Mouse (Mus musculus): ENCODE results near the gene Hdac9. TPM values are rescaled to one million over a fixed set of nuclear protein-coding genes. Genes with fewer than 3 reads are reported as not detected.

Gene Hdac9
- total and polyA plus RNA-seq, 3 experiments: 0.03 to 0.19 TPM; not detected in 1

DNA sequence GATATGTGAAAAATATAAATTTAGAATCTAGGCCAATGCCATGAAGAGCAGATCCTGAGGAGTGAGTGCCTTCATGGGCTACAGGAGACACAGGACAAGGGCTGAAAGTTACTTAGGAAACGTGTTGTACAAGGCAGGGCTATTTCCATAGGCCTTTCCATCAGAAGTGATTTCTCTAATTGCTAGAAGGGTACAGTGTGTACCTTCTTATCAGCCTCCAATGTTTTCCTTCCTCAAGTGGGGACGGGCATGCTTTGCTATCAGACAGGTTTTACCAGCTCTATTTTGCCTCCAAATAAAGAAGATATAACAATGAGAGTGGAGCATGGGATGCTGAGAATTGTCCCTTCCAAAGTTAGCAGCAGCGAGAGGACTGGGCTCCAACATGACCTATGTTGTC, 81.4 kb downstream of the Hdac9 start:
- H3K9me3 ChIP-seq (replicated peaks; ENCODE audit: insufficient read depth, low read length): no peaks in the 10 kb centered on the region
- no peak for TF ChIP-seq MAZ (IDR thresholded peaks at IDR 0.05; ENCODE audit: low read depth, low read length)
- no peak for TF ChIP-seq ZC3H11A (IDR thresholded peaks at IDR 0.05; ENCODE audit: low read depth, low read length)
- TF ChIP-seq USF2 (IDR thresholded peaks at IDR 0.05; ENCODE audit: borderline replicate concordance in 1 of 2, insufficient read depth in 1 of 2, low read depth in 1 of 2, low read length in 2 of 2): no peak
- no peak overlapping the region for H3K4me3 ChIP-seq (ENCODE audit: control insufficient read depth in 1 of 2, insufficient read depth in 1 of 2, low read depth in 2 of 2, low read length in 2 of 2)

DNA sequence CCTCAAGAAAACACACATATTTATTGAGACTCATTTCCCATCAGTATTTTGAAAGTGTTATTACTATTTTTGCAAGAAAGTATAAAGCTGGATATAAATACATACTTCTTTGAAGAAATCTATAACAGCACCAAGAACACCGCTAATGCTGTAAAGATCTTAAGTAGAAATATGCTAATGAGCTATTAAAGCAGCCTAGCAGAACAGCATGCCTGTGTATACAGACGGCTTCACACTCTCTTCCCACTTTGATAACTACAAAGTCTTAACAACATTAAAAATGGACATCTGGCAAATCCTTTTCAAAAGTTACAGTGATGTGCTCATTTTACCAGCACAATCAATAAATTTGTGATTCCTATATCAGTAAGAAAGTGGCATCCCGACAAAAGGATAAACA, 88.2 kb downstream of the Hdac9 start:
- TF ChIP-seq ZC3H11A (IDR thresholded peaks at IDR 0.05; ENCODE audit: low read depth, low read length) (no peak), POLR2AphosphoS2 (IDR thresholded peaks at IDR 0.05; ENCODE audit: low read length) (no peak), MYB (IDR thresholded peaks at IDR 0.05; ENCODE audit: low read depth, low read length) (no peak), HCFC1 (IDR thresholded peaks at IDR 0.05; ENCODE audit: low read depth, low read length) (no peak), BHLHE40 (IDR thresholded peaks at IDR 0.05; ENCODE audit: borderline replicate concordance, low read depth, low read length) (no peak), NRF1 (IDR thresholded peaks at IDR 0.05; ENCODE audit: insufficient read depth, low read depth, low read length, poor library complexity, severe bottlenecking) (no peak), POLR2AphosphoS5 (IDR thresholded peaks at IDR 0.05; ENCODE audit: borderline replicate concordance, low read depth, low read length) (no peak), ZKSCAN1 (IDR thresholded peaks at IDR 0.05; ENCODE audit: low read depth, low read length) (no peak)
- H3K27ac ChIP-seq (ENCODE audit: control insufficient read depth, low read depth, low read length): no peak overlapping the region

More for the DNA sequence above, 81.4 kb downstream of the Hdac9 start:
- Histone ChIP-seq H3K9ac (ENCODE audit: control insufficient read depth, low read depth, low read length, poor library complexity, severe bottlenecking) (no peak overlapping the region), H3K4me1 (ENCODE audit: control insufficient read depth in 1 of 2, insufficient read depth in 2 of 2, low read length in 2 of 2) (no peaks in the 10 kb centered on the region), H3K79me2 (ENCODE audit: control insufficient read depth, insufficient read depth, low read length, poor library complexity) (no peaks in the 10 kb centered on the region), H3K36me3 (ENCODE audit: control insufficient read depth in 1 of 2, insufficient read depth in 2 of 2, low read length in 2 of 2) (no peaks in the 10 kb centered on the region), H3K27ac (ENCODE audit: control insufficient read depth, low read depth, low read length) (no peak overlapping the region), H3K27me3 (ENCODE audit: control insufficient read depth in 1 of 2, insufficient read depth in 2 of 2, low read length in 2 of 2) (no peaks in the 10 kb centered on the region)
- DNase-seq (ENCODE audit: low read depth, low spot score): no peak

GRCm38 (mm10) chr12:34826931-34827330, 90.0 kb downstream of the Hdac9 start:
- Histone ChIP-seq H3K4me3 (ENCODE audit: control insufficient read depth in 1 of 2, insufficient read depth in 1 of 2, low read depth in 2 of 2, low read length in 2 of 2) (no peak overlapping the region), H3K9me3 (replicated peaks; ENCODE audit: insufficient read depth, low read length) (no peaks in the 10 kb centered on the region), H3K9ac (ENCODE audit: control insufficient read depth, low read depth, low read length, poor library complexity, severe bottlenecking) (no peak overlapping the region), H3K4me1 (ENCODE audit: control insufficient read depth in 1 of 2, insufficient read depth in 2 of 2, low read length in 2 of 2) (no peaks in the 10 kb centered on the region), H3K27ac (ENCODE audit: control insufficient read depth, low read depth, low read length) (no peak overlapping the region), H3K36me3 (ENCODE audit: control insufficient read depth in 1 of 2, insufficient read depth in 2 of 2, low read length in 2 of 2) (no peaks in the 10 kb centered on the region), H3K27me3 (ENCODE audit: control insufficient read depth in 1 of 2, insufficient read depth in 2 of 2, low read length in 2 of 2) (no peaks in the 10 kb centered on the region), H3K79me2 (ENCODE audit: control insufficient read depth, insufficient read depth, low read length, poor library complexity) (no peaks in the 10 kb centered on the region)
- no peak for TF ChIP-seq ZKSCAN1 (IDR thresholded peaks at IDR 0.05; ENCODE audit: low read depth, low read length)
- TF ChIP-seq TCF12 (IDR thresholded peaks at IDR 0.05; ENCODE audit: low read depth, low read length): no peak
- no peak for TF ChIP-seq MEF2A (IDR thresholded peaks at IDR 0.05; ENCODE audit: extremely low read depth, insufficient replicate concordance, low read depth, low read length, poor library complexity, severe bottlenecking)
- no peak for TF ChIP-seq ETS1 (IDR thresholded peaks at IDR 0.05; ENCODE audit: low read depth, low read length)
- TF ChIP-seq CTCF (IDR thresholded peaks at IDR 0.05 in 2 of 3, conservative IDR thresholded peaks at IDR 0.05 in 1 of 3; ENCODE audit: control insufficient read depth in 1 of 3, insufficient read depth in 1 of 3, low read depth in 2 of 3, low read length in 3 of 3, poor library complexity in 1 of 3, severe bottlenecking in 1 of 3): no peak
- no peak for DNase-seq (ENCODE audit: low read depth, low spot score)

More for the DNA sequence above, 88.2 kb downstream of the Hdac9 start:
- no peak overlapping the region for H3K4me3 ChIP-seq (ENCODE audit: control insufficient read depth in 1 of 2, insufficient read depth in 1 of 2, low read depth in 2 of 2, low read length in 2 of 2)
- H3K79me2 ChIP-seq (ENCODE audit: control insufficient read depth, insufficient read depth, low read length, poor library complexity): no peaks in the 10 kb centered on the region
- no peaks in the 10 kb centered on the region for H3K9me3 ChIP-seq (replicated peaks; ENCODE audit: insufficient read depth, low read length)
- no peak overlapping the region for H3K9ac ChIP-seq (ENCODE audit: control insufficient read depth, low read depth, low read length, poor library complexity, severe bottlenecking)
- DNase-seq (ENCODE audit: low read depth, low spot score): no peak
- H3K36me3 ChIP-seq (ENCODE audit: control insufficient read depth in 1 of 2, insufficient read depth in 2 of 2, low read length in 2 of 2): no peaks in the 10 kb centered on the region
- no peaks in the 10 kb centered on the region for H3K4me1 ChIP-seq (ENCODE audit: control insufficient read depth in 1 of 2, insufficient read depth in 2 of 2, low read length in 2 of 2)
- no peaks in the 10 kb centered on the region for H3K27me3 ChIP-seq (ENCODE audit: control insufficient read depth in 1 of 2, insufficient read depth in 2 of 2, low read length in 2 of 2)
